Mouse (Mus musculus) spleen, postnatal 4 days (tissue): ENCODE results near the gene Dip2b.

Experiments
- DNase-seq, 2 experiments: peaks; one replicate each; pipeline ENCODE4 v3.0.0; 2022; ENCODE audit warnings: low spot score in 2 of 2

The Dip2b gene

GRCm38 (mm10) chr15:100129151-100129790 is 90.8 kb downstream of the Dip2b start:
- DNase-seq, result no peak

- DNase-seq, result no peak
These were observed 101.2 kb downstream of the Dip2b start for GRCm38 (mm10) chr15:100139665-100140064.

- no peak for DNase-seq
These were observed 102.0 kb downstream of the Dip2b start for GRCm38 (mm10) chr15:100140428-100140827.

- no peak for DNase-seq
These were observed 104.8 kb downstream of the Dip2b start for GRCm38 (mm10) chr15:100143091-100143801.

GRCm38 (mm10) chr15:100144854-100145824 is 106.7 kb downstream of the Dip2b start:
- no peak for DNase-seq

- DNase-seq, result no peak
These were observed 107.5 kb downstream of the Dip2b start for GRCm38 (mm10) chr15:100145917-100146316.

- DNase-seq, result no peak
These were observed 112.1 kb downstream of the Dip2b start for GRCm38 (mm10) chr15:100150593-100150992.

GRCm38 (mm10) chr15:100152321-100152720 is 113.9 kb downstream of the Dip2b start:
- no peak for DNase-seq

GRCm38 (mm10) chr15:100153024-100153423 is 114.6 kb downstream of the Dip2b start:
- DNase-seq, result no peak

- DNase-seq, result no peak
These were observed 117.7 kb downstream of the Dip2b start for GRCm38 (mm10) chr15:100156095-100156707.

- peak in 1 of 2 experiments; percentile 57 for DNase-seq
These were observed 118.5 kb downstream of the Dip2b start for GRCm38 (mm10) chr15:100156781-100157470.

GRCm38 (mm10) chr15:100158985-100159384 is 120.5 kb downstream of the Dip2b start:
- no peak for DNase-seq

GRCm38 (mm10) chr15:100161747-100162280 is 123.3 kb downstream of the Dip2b start:
- no peak for DNase-seq

- DNase-seq, result no peak
These were observed 125.1 kb downstream of the Dip2b start for GRCm38 (mm10) chr15:100163381-100164051.

GRCm38 (mm10) chr15:100166464-100166863 is 128.0 kb downstream of the Dip2b start:
- DNase-seq, result no peak

GRCm38 (mm10) chr15:100167791-100168190 is 129.3 kb downstream of the Dip2b start:
- no peak for DNase-seq

GRCm38 (mm10) chr15:100168191-100168606 is 129.7 kb downstream of the Dip2b start:
- no peak for DNase-seq

- no peak for DNase-seq
These were observed 136.7 kb downstream of the Dip2b start for GRCm38 (mm10) chr15:100175176-100175575.

GRCm38 (mm10) chr15:100177167-100177566 is 138.7 kb downstream of the Dip2b start:
- no peak for DNase-seq

GRCm38 (mm10) chr15:100177575-100177974 is 139.1 kb downstream of the Dip2b start:
- DNase-seq, result no peak
